Mouse (Mus musculus) hindbrain, embryonic 10.5 days (tissue): Measurements from ENCODE around the gene Eml5. TPM values are rescaled to one million over a fixed set of nuclear protein-coding genes. Genes with fewer than 3 reads are reported as not detected.

Experiments used
- DNase-seq: peaks from one replicate; pipeline ENCODE4 v3.0.0-alpha.2; 2017; ENCODE audit warnings: low spot score
- H3K27ac ChIP-seq: fragments of 300-500 bp; sonication (generic); 2 replicates; pipeline ENCODE4 v1.5.1; 2016; ENCODE audit warnings: mild to moderate bottlenecking, moderate library complexity
- H3K27me3 ChIP-seq: fragments of 300-500 bp; sonication (generic); 2 replicates; pipeline ENCODE4 v1.6.1; 2016; ENCODE audit warnings: mild to moderate bottlenecking; ENCODE audit not compliant: poor library complexity, insufficient read depth, severe bottlenecking
- H3K36me3 ChIP-seq: fragments of 300-500 bp; sonication (generic); 2 replicates; pipeline ENCODE4 v1.6.1; 2016; ENCODE audit warnings: mild to moderate bottlenecking, moderate library complexity
- H3K4me1 ChIP-seq: fragments of 300-500 bp; sonication (generic); replicated peaks from 2 replicates; pipeline ENCODE4 v1.6.1; 2016; ENCODE audit warnings: mild to moderate bottlenecking
- H3K4me3 ChIP-seq: fragments of 300-500 bp; sonication (generic); 2 replicates; pipeline ENCODE4 v1.5.1; 2016; ENCODE audit warnings: mild to moderate bottlenecking, moderate library complexity
- H3K9me3 ChIP-seq: fragments of 300-500 bp; sonication (generic); 2 replicates; pipeline ENCODE4 v1.6.1; 2016; ENCODE audit warnings: mild to moderate bottlenecking, moderate library complexity
- WGBS: fragments of 180-500 bp; shearing (Covaris S2); methylation state at CpG from one replicate; pipeline ENCODE4 v1.1.7; 2016; 5-methylcytosine and 5-hydroxymethylcytosine counted together
- polyA plus RNA-seq: library from polyadenylated mRNA; unstranded; fragments of >200 nt; fragmentation: Nextera tagmentation; extraction: Ambion mirVana; gene quantifications from 2 replicates; pipeline ENCODE4 v1.2.1, GENCODE M21; 2016

Eml5 gene
- polyA plus RNA-seq, 1 experiment from 2014 or later, result 15.9 TPM

- Histone ChIP-seq H3K4me1 (no peaks in the 10 kb centered on the region), H3K27me3 (no peaks in the 10 kb centered on the region), H3K36me3 (peaks cover 47% of the 10 kb centered on the region), H3K27ac (no peak overlapping the region), H3K9me3 (no peaks in the 10 kb centered on the region), H3K4me3 (no peak overlapping the region)
- no peak for DNase-seq
- WGBS, result 77% methylated on average over 2 of the region's 2 CpGs
These were observed 80.5 kb downstream of the Eml5 start for GRCm38 (mm10) chr12:98820781-98821180.

- 93% methylated on average over 3 of the region's 3 CpGs for WGBS
- DNase-seq, result no peak
- H3K27ac ChIP-seq, result no peak overlapping the region
- no peaks in the 10 kb centered on the region for H3K27me3 ChIP-seq
- H3K9me3 ChIP-seq, result no peaks in the 10 kb centered on the region
- H3K36me3 ChIP-seq, result peaks cover 66% of the 10 kb centered on the region
- no peak overlapping the region for H3K4me3 ChIP-seq
- H3K4me1 ChIP-seq, result no peaks in the 10 kb centered on the region
These were observed 97.1 kb downstream of the Eml5 start for GRCm38 (mm10) chr12:98804078-98804748.

GRCm38 (mm10) chr12:98802245-98802644 lies 99.0 kb downstream of the Eml5 start:
- 89% methylated on average over 3 of the region's 3 CpGs for WGBS
- H3K4me1 ChIP-seq, result no peaks in the 10 kb centered on the region
- H3K9me3 ChIP-seq, result no peaks in the 10 kb centered on the region
- H3K27ac ChIP-seq, result no peak overlapping the region
- H3K4me3 ChIP-seq, result no peak overlapping the region
- DNase-seq, result no peak
- peaks cover 68% of the 10 kb centered on the region for H3K36me3 ChIP-seq
- H3K27me3 ChIP-seq, result no peaks in the 10 kb centered on the region

- H3K4me1 ChIP-seq, result no peaks in the 10 kb centered on the region
- no peaks in the 10 kb centered on the region for H3K9me3 ChIP-seq
- WGBS, result 90% methylated on average over 5 of the region's 5 CpGs
- no peak overlapping the region for H3K4me3 ChIP-seq
- no peak for DNase-seq
- H3K36me3 ChIP-seq, result peaks cover 80% of the 10 kb centered on the region
- no peaks in the 10 kb centered on the region for H3K27me3 ChIP-seq
- H3K27ac ChIP-seq, result no peak overlapping the region
These were observed 101.0 kb downstream of the Eml5 start for GRCm38 (mm10) chr12:98800334-98800733.

GRCm38 (mm10) chr12:98795731-98796318 lies 105.5 kb downstream of the Eml5 start:
- H3K9me3 ChIP-seq, result no peaks in the 10 kb centered on the region
- DNase-seq, result no peak
- no peaks in the 10 kb centered on the region for H3K27me3 ChIP-seq
- no peaks in the 10 kb centered on the region for H3K4me1 ChIP-seq
- no peak overlapping the region for H3K27ac ChIP-seq
- 90% methylated on average over 3 of the region's 3 CpGs for WGBS
- peaks cover 97% of the 10 kb centered on the region for H3K36me3 ChIP-seq
- H3K4me3 ChIP-seq, result no peak overlapping the region

GRCm38 (mm10) chr12:98784251-98784650 lies 117.0 kb downstream of the Eml5 start:
- DNase-seq, result no peak
- no peaks in the 10 kb centered on the region for H3K9me3 ChIP-seq
- no peak overlapping the region for H3K4me3 ChIP-seq
- H3K27ac ChIP-seq, result no peak overlapping the region
- H3K27me3 ChIP-seq, result no peaks in the 10 kb centered on the region
- peaks cover 100% of the 10 kb centered on the region for H3K36me3 ChIP-seq
- 96% methylated on average over 1 of the region's 1 CpGs for WGBS
- H3K4me1 ChIP-seq, result no peaks in the 10 kb centered on the region

GRCm38 (mm10) chr12:98779148-98779547 lies 122.1 kb downstream of the Eml5 start:
- Histone ChIP-seq H3K4me3 (no peak overlapping the region), H3K27me3 (no peaks in the 10 kb centered on the region), H3K4me1 (no peaks in the 10 kb centered on the region), H3K9me3 (no peaks in the 10 kb centered on the region), H3K36me3 (peaks cover 98% of the 10 kb centered on the region), H3K27ac (no peak overlapping the region)
- 83% methylated on average over 4 of the region's 4 CpGs for WGBS
- no peak for DNase-seq

- no peaks in the 10 kb centered on the region for H3K27me3 ChIP-seq
- 83% methylated on average over 3 of the region's 3 CpGs for WGBS
- H3K9me3 ChIP-seq, result no peaks in the 10 kb centered on the region
- no peak overlapping the region for H3K4me3 ChIP-seq
- H3K27ac ChIP-seq, result no peak overlapping the region
- H3K36me3 ChIP-seq, result peaks cover 98% of the 10 kb centered on the region
- no peak for DNase-seq
- H3K4me1 ChIP-seq, result no peaks in the 10 kb centered on the region
These were observed 123.8 kb downstream of the Eml5 start for GRCm38 (mm10) chr12:98777509-98777908.

- Histone ChIP-seq H3K27ac (no peak overlapping the region), H3K9me3 (no peaks in the 10 kb centered on the region), H3K4me1 (no peaks in the 10 kb centered on the region), H3K36me3 (peaks cover 98% of the 10 kb centered on the region), H3K27me3 (no peaks in the 10 kb centered on the region), H3K4me3 (no peak overlapping the region)
- no peak for DNase-seq
- 100% methylated on average over 2 of the region's 2 CpGs for WGBS
These were observed 135.0 kb downstream of the Eml5 start for GRCm38 (mm10) chr12:98766241-98766640.

- DNase-seq, result no peak
- Histone ChIP-seq H3K27me3 (no peaks in the 10 kb centered on the region), H3K4me1 (no peaks in the 10 kb centered on the region), H3K9me3 (no peaks in the 10 kb centered on the region), H3K27ac (no peak overlapping the region), H3K4me3 (no peak overlapping the region), H3K36me3 (peaks cover 94% of the 10 kb centered on the region)
- 91% methylated on average over 6 of the region's 6 CpGs for WGBS
These were observed 141.6 kb downstream of the Eml5 start for GRCm38 (mm10) chr12:98759700-98760099.

GRCm38 (mm10) chr12:98757636-98758035 lies 143.6 kb downstream of the Eml5 start:
- Histone ChIP-seq H3K4me1 (no peaks in the 10 kb centered on the region), H3K36me3 (peaks cover 96% of the 10 kb centered on the region), H3K27ac (no peak overlapping the region), H3K4me3 (no peak overlapping the region), H3K27me3 (no peaks in the 10 kb centered on the region), H3K9me3 (no peaks in the 10 kb centered on the region)
- WGBS, result 93% methylated on average over 6 of the region's 6 CpGs
- DNase-seq, result no peak

- Histone ChIP-seq H3K27ac (peak overlapping the region; percentile 98), H3K9me3 (no peaks in the 10 kb centered on the region), H3K4me1 (peaks cover 24% of the 10 kb centered on the region), H3K4me3 (peak overlapping the region; percentile 90), H3K27me3 (no peaks in the 10 kb centered on the region), H3K36me3 (peaks cover 11% of the 10 kb centered on the region; the same call in 1 of the 2 replicates)
- DNase-seq, result no peak
- WGBS, result 2% methylated on average over 14 of the region's 14 CpGs
These were observed 153.9 kb downstream of the Eml5 start for GRCm38 (mm10) chr12:98747380-98747753.

- Histone ChIP-seq H3K9me3 (no peaks in the 10 kb centered on the region), H3K4me3 (peak within 1 kb of the TSS; percentile 90), H3K27ac (peak within 1 kb of the TSS; percentile 98), H3K4me1 (peaks cover 24% of the 10 kb centered on the region), H3K36me3 (peaks cover 11% of the 10 kb centered on the region; the same call in 1 of the 2 replicates), H3K27me3 (no peaks in the 10 kb centered on the region)
- DNase-seq, result peak; percentile 93
- under 1% methylated on average over 87 of the region's 87 CpGs for WGBS
These were observed 154.4 kb downstream of the Eml5 start, which contains the start of gene Zc3h14 for GRCm38 (mm10) chr12:98746746-98747379. TSS of gene Zc3h14 (plus strand) at chr12:98746964.
